Mouse (Mus musculus): ENCODE data around the gene Smad6.

- TF ChIP-seq POLR2A (IDR thresholded peaks at IDR 0.05; ENCODE audit: control insufficient read depth, low read depth, low read length) (no peak), CTCF (IDR thresholded peaks at IDR 0.05; ENCODE audit: control insufficient read depth, insufficient read depth, insufficient replicate concordance, low read depth, low read length) (no peak)
Measured at GRCm38 (mm10) chr9:63999194-63999593, 22.7 kb downstream of the Smad6 start.

All from testis, adult 2 months (tissue).